Mouse (Mus musculus) lung, adult 2 months (tissue): ENCODE data around the gene Glt6d1.

Source experiments
- CTCF ChIP-seq: fragments of 200-500 bp; IDR thresholded peaks from 2 replicates; pipeline ENCODE4 v1.5.1; 2011; ENCODE audit warnings: mild to moderate bottlenecking, low read length, control low read depth; ENCODE audit not compliant: insufficient read depth
- POLR2A ChIP-seq: fragments of 200-500 bp; IDR thresholded peaks from 2 replicates; pipeline ENCODE4 v1.6.1; 2011; ENCODE audit warnings: low read depth, mild to moderate bottlenecking, control low read depth, low read length, borderline replicate concordance; ENCODE audit errors: extremely low read depth

GRCm38 (mm10) chr2:25775991-25776390, 39.7 kb downstream of the Glt6d1 start:
- TF ChIP-seq POLR2A: no peak
- no peak for TF ChIP-seq CTCF
